Mouse (Mus musculus) stomach, postnatal 0 days (tissue): ENCODE measurements around the gene Plxnb2. TPM values are rescaled to one million over a fixed set of nuclear protein-coding genes. Genes with fewer than 3 reads are reported as not detected.
A peak's percentile ranks its signal among the peaks of the same experiment; 100 is the strongest.

ENCODE experiments used
- ATAC-seq: fragments of 200-750 bp; cut with Nextera tagmentation; 2 replicates; pipeline ENCODE4 v1.8.0; 2017; ENCODE audit not compliant: low FRiP score, low TSS enrichment
- DNase-seq: peaks from one replicate; pipeline ENCODE4 v3.0.0-alpha.2; 2016; ENCODE audit warnings: low spot score
- H3K27ac ChIP-seq: fragments of 300-500 bp; sonication (generic); replicated peaks from 2 replicates; pipeline ENCODE4 v1.5.1; 2014; ENCODE audit warnings: mild to moderate bottlenecking, control low read depth
- H3K27me3 ChIP-seq: fragments of 300-500 bp; sonication (generic); 2 replicates; pipeline ENCODE4 v1.6.1; 2014; ENCODE audit warnings: low read length; ENCODE audit not compliant: control insufficient read depth, insufficient read depth
- H3K36me3 ChIP-seq: fragments of 300-500 bp; sonication (generic); 2 replicates; pipeline ENCODE4 v1.6.1; 2014; ENCODE audit warnings: low read length, mixed read lengths; ENCODE audit not compliant: control insufficient read depth, insufficient read depth
- H3K4me1 ChIP-seq: fragments of 300-500 bp; sonication (generic); replicated peaks from 2 replicates; pipeline ENCODE4 v1.6.1; 2014; ENCODE audit warnings: antibody characterized with exemption; ENCODE audit not compliant: control insufficient read depth, insufficient read depth
- H3K4me2 ChIP-seq: fragments of 300-500 bp; sonication (generic); replicated peaks from 2 replicates; pipeline ENCODE4 v1.6.1; 2014; ENCODE audit warnings: low read depth, mild to moderate bottlenecking, control low read depth, moderate library complexity
- H3K4me3 ChIP-seq: fragments of 300-500 bp; sonication (generic); 2 replicates; pipeline ENCODE4 v1.5.1; 2014; ENCODE audit warnings: low read depth, low read length, control low read depth
- H3K9ac ChIP-seq: fragments of 300-500 bp; sonication (generic); 2 replicates; pipeline ENCODE4 v1.6.1; 2014; ENCODE audit warnings: mild to moderate bottlenecking, low read length, control low read depth, mixed read lengths
- H3K9me3 ChIP-seq: fragments of 300-500 bp; sonication (generic); 2 replicates; pipeline ENCODE4 v1.6.1; 2016; ENCODE audit warnings: low read length; ENCODE audit not compliant: control insufficient read depth
- CTCF ChIP-seq: IDR thresholded peaks from 2 replicates; pipeline ENCODE4 v1.5.1; 2016; ENCODE audit warnings: antibody characterized with exemption, low read depth, mild to moderate bottlenecking, moderate library complexity
- EP300 ChIP-seq: optimal IDR thresholded peaks from 2 replicates; pipeline ENCODE3; 2016; ENCODE audit warnings: antibody characterized with exemption
- WGBS: fragments of 180-500 bp; shearing (Covaris S2); extraction: QIAGEN DNeasy Blood & Tissue Kit; methylation state at CpG from one replicate; pipeline ENCODE4 v1.1.7; 2014; 5-methylcytosine and 5-hydroxymethylcytosine counted together
- polyA plus RNA-seq: library from polyadenylated mRNA; unstranded; fragments of >200 nt; fragmentation: Nextera tagmentation; extraction: Ambion mirVana; gene quantifications from 2 replicates; pipeline ENCODE4 v1.2.1, GENCODE M21; 2015

The Plxnb2 gene
- polyA plus RNA-seq, 1 experiment from 2014 or later = 75.2 TPM

DNA sequence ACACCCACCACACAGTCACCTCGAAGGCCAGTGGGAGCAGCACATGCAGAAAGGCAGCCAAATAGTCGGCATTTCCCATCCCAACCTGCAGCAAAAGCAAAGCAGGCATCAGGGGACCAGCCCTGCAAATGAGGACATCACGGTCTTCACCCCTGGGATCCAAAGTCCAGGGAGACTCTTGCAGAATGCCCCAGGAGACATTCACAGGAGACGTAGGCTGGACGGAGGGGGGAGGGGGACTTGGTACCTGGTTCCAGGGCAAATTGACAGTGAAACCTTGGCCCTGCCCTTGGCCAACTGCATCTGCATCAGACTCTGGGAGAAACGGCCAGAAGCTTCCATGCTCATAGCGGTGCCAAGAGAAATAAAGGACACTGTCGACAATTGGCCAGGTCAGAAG lies 54.0 kb downstream of the Plxnb2 start:
- H3K4me1 ChIP-seq = peaks cover 11% of the 10 kb centered on the region; the same call in 1 of the 2 replicates
- DNase-seq (no peak), ATAC-seq (no peak)
- H3K27ac ChIP-seq = no peak overlapping the region
- no peak overlapping the region for H3K4me2 ChIP-seq
- TF ChIP-seq EP300 (no peak), CTCF (no peak)
- no peak overlapping the region for H3K9ac ChIP-seq
- 91% methylated on average over 8 of the region's 8 CpGs for WGBS
- H3K4me3 ChIP-seq = no peak overlapping the region
- H3K36me3 ChIP-seq = no peaks in the 10 kb centered on the region
- no peaks in the 10 kb centered on the region for H3K9me3 ChIP-seq
- no peaks in the 10 kb centered on the region for H3K27me3 ChIP-seq

DNA sequence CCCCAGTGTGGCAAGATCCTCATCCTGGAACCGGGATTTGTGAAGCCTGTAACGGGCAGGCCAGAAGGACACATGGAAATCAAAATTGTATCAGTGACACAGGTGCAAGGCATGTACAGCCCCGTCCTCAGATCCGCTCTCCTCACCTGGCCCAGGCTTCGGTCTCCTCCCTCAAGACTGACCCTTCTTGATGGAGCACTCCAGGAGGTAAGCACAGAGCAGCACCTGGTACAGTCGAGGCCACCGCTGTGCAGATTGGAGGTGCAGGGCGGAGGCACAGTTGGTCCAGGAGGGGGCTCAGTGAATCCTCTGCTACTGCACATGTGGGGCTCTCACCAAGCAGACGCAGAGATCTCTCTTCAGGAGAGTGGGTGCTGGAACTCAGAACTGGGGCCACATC lies 55.2 kb downstream of the Plxnb2 start:
- Histone ChIP-seq H3K9ac (no peak overlapping the region), H3K36me3 (no peaks in the 10 kb centered on the region; the same call in 1 of the 2 replicates), H3K4me3 (no peak overlapping the region), H3K4me2 (no peak overlapping the region), H3K27me3 (no peaks in the 10 kb centered on the region), H3K9me3 (no peaks in the 10 kb centered on the region), H3K4me1 (peaks cover 11% of the 10 kb centered on the region; the same call in 1 of the 2 replicates), H3K27ac (no peak overlapping the region)
- ATAC-seq (no peak), DNase-seq (no peak)
- no peak for TF ChIP-seq EP300
- WGBS = 94% methylated on average over 9 of the region's 9 CpGs

DNA sequence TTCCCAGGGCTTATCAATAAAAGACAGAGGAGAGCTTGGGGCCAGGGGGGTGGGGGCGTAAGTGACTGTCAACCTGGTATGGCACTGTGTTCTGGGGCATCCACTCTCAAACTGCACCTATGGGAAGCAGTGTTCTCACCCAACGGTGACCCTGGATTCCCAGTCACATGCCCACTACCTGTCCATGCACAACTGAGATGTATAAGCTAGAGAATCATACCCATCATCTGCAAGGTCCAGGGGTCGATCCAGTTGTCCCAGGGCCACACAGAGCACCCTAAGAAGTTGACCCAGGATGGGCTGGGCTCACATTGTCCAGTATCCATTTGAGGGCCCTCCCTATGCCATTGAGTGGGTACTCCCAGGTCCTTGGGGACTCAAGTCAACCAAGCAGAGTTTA lies 56.3 kb downstream of the Plxnb2 start:
- H3K36me3 ChIP-seq = no peaks in the 10 kb centered on the region; the same call in 1 of the 2 replicates
- ATAC-seq = no peak
- no peak overlapping the region for H3K9ac ChIP-seq
- H3K9me3 ChIP-seq = no peaks in the 10 kb centered on the region
- no peak overlapping the region for H3K27ac ChIP-seq
- no peaks in the 10 kb centered on the region for H3K27me3 ChIP-seq
- H3K4me2 ChIP-seq = no peak overlapping the region
- peaks cover 11% of the 10 kb centered on the region; the same call in 1 of the 2 replicates for H3K4me1 ChIP-seq
- no peak for DNase-seq
- WGBS = 92% methylated on average over 3 of the region's 3 CpGs
- H3K4me3 ChIP-seq = no peak overlapping the region
- TF ChIP-seq CTCF = no peak
- TF ChIP-seq EP300 = no peak

DNA sequence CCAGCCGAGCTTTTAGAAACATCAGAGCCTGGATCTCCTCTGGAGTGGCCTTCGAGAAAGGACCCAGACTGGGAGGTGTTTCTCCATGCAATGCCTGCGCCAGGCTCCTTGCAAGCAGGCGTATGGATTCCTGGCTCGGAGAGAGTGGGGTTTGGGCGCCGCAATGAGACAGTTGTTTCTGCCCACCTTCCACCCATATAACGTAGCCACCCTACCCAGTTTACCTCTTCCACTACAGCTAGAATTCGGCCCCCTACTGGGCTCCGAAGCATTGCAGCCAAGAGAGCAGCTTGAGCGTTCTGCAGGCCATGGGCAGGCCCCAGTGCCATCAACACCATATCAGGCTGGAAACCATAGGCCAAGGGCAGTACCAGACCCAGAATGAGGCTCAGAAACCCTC lies 57.0 kb downstream of the Plxnb2 start:
- H3K9ac ChIP-seq = peak overlapping the region; percentile 84
- peaks cover 9% of the 10 kb centered on the region; the same call in 1 of the 2 replicates for H3K4me1 ChIP-seq
- H3K27ac ChIP-seq = peak overlapping the region; percentile 71
- no peaks in the 10 kb centered on the region for H3K9me3 ChIP-seq
- TF ChIP-seq EP300 (no peak), CTCF (peak; percentile 57)
- no peaks in the 10 kb centered on the region; the same call in 1 of the 2 replicates for H3K36me3 ChIP-seq
- WGBS = 31% methylated on average over 11 of the region's 11 CpGs
- H3K27me3 ChIP-seq = no peaks in the 10 kb centered on the region
- ATAC-seq = no peak
- peak overlapping the region; percentile 94 for H3K4me2 ChIP-seq
- DNase-seq = peak; percentile 52
- peak overlapping the region; percentile 90 for H3K4me3 ChIP-seq

DNA sequence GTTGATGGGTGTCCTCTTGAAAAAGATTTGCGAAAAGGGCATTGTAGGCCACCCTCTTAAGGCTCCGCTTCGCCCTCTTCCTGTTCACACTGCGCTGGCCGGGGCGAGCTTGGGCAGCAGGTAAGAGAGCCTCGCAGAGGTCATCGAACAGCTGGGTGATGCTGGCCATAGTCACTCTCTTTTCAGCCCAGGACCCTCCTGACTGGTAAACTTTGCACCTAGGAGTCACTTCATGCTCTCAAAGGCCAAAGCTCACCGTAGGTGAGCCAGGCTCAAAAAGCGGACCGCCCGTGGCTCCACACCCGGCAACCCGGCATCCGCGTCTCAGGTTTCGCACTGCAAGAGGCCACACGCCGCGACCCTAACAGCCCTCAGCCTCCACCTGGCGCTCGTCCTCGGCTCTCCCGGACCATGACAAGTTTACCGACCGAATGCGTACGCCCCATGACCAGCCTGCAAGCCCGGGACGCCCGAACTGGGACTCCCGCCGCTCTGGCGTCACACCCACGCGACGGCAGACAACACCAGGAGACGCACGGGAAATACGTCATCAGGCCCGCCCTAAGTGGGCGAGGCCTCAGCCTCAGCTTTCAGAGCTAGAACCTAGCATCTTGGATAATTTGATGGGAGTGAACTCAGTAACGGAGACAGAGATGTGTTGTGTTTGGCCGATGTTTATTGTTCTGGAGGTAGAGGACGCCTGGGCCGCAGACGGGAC lies 57.8 kb downstream of the Plxnb2 start, which contains the start of gene Tubgcp6:
Tubgcp6 (minus strand) TSS at position 464 of the 718 bp plus-strand sequence.
- no peaks in the 10 kb centered on the region for H3K9me3 ChIP-seq
- WGBS = 0% methylated on average over 47 of the region's 47 CpGs
- peaks cover 8% of the 10 kb centered on the region; the same call in 1 of the 2 replicates for H3K4me1 ChIP-seq
- no peaks in the 10 kb centered on the region for H3K27me3 ChIP-seq
- TF ChIP-seq CTCF = no peak
- TF ChIP-seq EP300 = no peak
- H3K9ac ChIP-seq = peak within 1 kb of the TSS; percentile 84
- peak; percentile 87 for ATAC-seq
- peak within 1 kb of the TSS; percentile 71 for H3K27ac ChIP-seq
- H3K4me2 ChIP-seq = peak within 1 kb of the TSS; percentile 94
- no peaks in the 10 kb centered on the region; the same call in 1 of the 2 replicates for H3K36me3 ChIP-seq
- peak within 1 kb of the TSS; percentile 90 for H3K4me3 ChIP-seq
- peak; percentile 96 for DNase-seq

DNA sequence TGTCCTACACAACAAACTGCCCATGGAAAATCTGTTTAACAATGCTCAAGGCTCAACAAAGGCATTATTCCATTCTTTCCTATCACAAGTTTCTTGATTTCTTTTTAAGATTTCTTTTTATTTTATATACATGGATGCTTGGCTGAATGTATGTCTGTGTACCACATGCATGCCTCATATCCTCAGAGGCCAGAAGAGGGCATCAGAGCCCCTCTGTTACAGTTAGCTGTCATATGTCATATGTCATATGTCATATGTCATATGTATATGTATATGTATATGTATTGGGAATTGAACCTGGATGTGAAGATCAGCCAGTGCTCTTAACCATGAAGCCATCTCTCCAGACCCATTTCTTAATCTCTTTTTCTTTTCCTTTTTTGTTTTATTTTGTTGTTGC lies 62.6 kb downstream of the Plxnb2 start:
- Histone ChIP-seq H3K27ac (no peak overlapping the region), H3K4me3 (no peak overlapping the region), H3K9me3 (no peaks in the 10 kb centered on the region), H3K4me2 (no peak overlapping the region), H3K4me1 (0 out of 2 replicates have a peak, but pooled peaks cover 2% of the 10 kb centered on the region), H3K36me3 (peaks cover 5% of the 10 kb centered on the region; the same call in 1 of the 2 replicates), H3K9ac (no peak overlapping the region), H3K27me3 (no peaks in the 10 kb centered on the region)
- no peak for DNase-seq
- TF ChIP-seq CTCF = peak; percentile 62
- TF ChIP-seq EP300 = no peak
- no peak for ATAC-seq
